Mouse (Mus musculus) midbrain, embryonic 11.5 days (tissue): ENCODE results near the gene Zfp300. TPM values are rescaled to one million over a fixed set of nuclear protein-coding genes. Genes with fewer than 3 reads are reported as not detected.

Experiments used
- polyA plus RNA-seq: library from polyadenylated mRNA; unstranded; fragments of >200 nt; fragmentation: Nextera tagmentation; extraction: Ambion mirVana; gene quantifications from 2 replicates; pipeline ENCODE4 v1.2.1, GENCODE M21; 2014

The Zfp300 gene
- polyA plus RNA-seq, 1 experiment from 2014 or later, result 3.4 TPM

Other genes starting within 250 kb of the Zfp300 start
- 8.1 and 8.4 TPM in 2 replicates for gene Timp1, start 219.4 kb downstream of the Zfp300 start, polyA plus RNA-seq
- 11.9 and 14.8 TPM in 2 replicates for gene Syn1, start 168.5 kb downstream of the Zfp300 start, polyA plus RNA-seq
- gene Cfp, start 158.0 kb downstream of the Zfp300 start, polyA plus RNA-seq, result 4.2 and 4.6 TPM in 2 replicates
- 4.5 and 6.4 TPM in 2 replicates for gene Elk1, start 138.9 kb downstream of the Zfp300 start, polyA plus RNA-seq
- gene Uxt, start 127.5 kb downstream of the Zfp300 start, polyA plus RNA-seq, result 62.5 and 66.4 TPM in 2 replicates
- 7.6 and 7.7 TPM in 2 replicates for gene Zfp182, start 27.2 kb downstream of the Zfp300 start, polyA plus RNA-seq
- not detected in 2 replicates for gene Spaca5, start 21.1 kb downstream of the Zfp300 start, polyA plus RNA-seq
- not detected in 2 replicates for gene Ssxa1, start 26.3 kb upstream of the Zfp300 start, polyA plus RNA-seq
- not detected in 2 replicates for gene Gm21876, start 86.1 kb upstream of the Zfp300 start, polyA plus RNA-seq